Mouse (Mus musculus) C2C12 (cell line): ENCODE results near the gene Gm20458.

Experiments used
- CTCF ChIP-seq: IDR thresholded peaks from one replicate; pipeline ENCODE4 v1.5.1; 2011; ENCODE audit not compliant: control insufficient read depth, insufficient read depth, insufficient read length
- MAX ChIP-seq: IDR thresholded peaks from one replicate; pipeline ENCODE4 v1.6.1; 2011; ENCODE audit warnings: mild to moderate bottlenecking, control low read depth
- MYOD1 ChIP-seq: IDR thresholded peaks from one replicate; pipeline ENCODE4 v1.6.1; 2011; ENCODE audit warnings: low read depth; ENCODE audit not compliant: control insufficient read depth, insufficient read length

DNA sequence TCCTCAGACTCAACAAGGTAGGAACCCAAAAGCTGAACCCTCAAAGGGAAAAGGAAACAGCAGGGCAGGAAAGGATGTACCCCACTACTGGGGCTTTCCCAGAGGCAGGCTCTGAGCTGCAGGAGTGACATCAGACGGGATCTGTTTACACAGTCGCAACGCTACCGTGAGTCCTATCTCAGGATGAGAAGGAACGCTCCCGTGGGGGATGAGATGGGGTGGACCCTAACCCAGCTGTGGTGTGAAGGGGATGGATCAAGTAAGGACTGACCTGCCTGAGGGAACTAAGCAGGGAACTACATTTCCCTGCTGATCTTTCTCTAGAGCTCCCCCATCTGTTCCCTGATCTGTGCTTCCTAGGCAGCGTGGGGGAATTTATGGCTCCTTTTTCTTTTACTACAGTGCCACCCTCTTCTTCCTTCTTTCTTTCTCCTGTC is 3.9 kb upstream of the Gm20458 start, which contains the start of gene Sys1:
- TF ChIP-seq CTCF (no peak), MAX (no peak), MYOD1 (no peak)
